Mouse (Mus musculus) heart, embryonic 16.5 days (tissue): ENCODE measurements around the gene Mylk2. TPM values are rescaled to one million over a fixed set of nuclear protein-coding genes. Genes with fewer than 3 reads are reported as not detected.
A peak's percentile ranks its signal among the peaks of the same experiment; 100 is the strongest.

Experiments used
- ATAC-seq: fragments of 200-750 bp; cut with Nextera tagmentation; replicated peaks from 2 replicates; pipeline ENCODE4 v1.8.0; 2017; ENCODE audit warnings: moderate number of reproducible peaks; ENCODE audit not compliant: insufficient read depth, low FRiP score; ENCODE audit errors: extremely low read depth
- H3K27ac ChIP-seq: fragments of 300-500 bp; sonication (generic); 2 replicates; pipeline ENCODE4 v1.5.1; 2014; ENCODE audit warnings: mild to moderate bottlenecking, low read length, control low read depth, moderate library complexity
- H3K27me3 ChIP-seq: fragments of 300-500 bp; sonication (generic); 2 replicates; pipeline ENCODE4 v1.6.1; 2014; ENCODE audit warnings: low read length, mixed read lengths; ENCODE audit not compliant: control insufficient read depth, insufficient read depth
- H3K36me3 ChIP-seq: fragments of 300-500 bp; sonication (generic); 2 replicates; pipeline ENCODE4 v1.6.1; 2014; ENCODE audit not compliant: control insufficient read depth, insufficient read depth
- H3K4me1 ChIP-seq: fragments of 300-500 bp; sonication (generic); 2 replicates; pipeline ENCODE4 v1.6.1; 2014; ENCODE audit warnings: low read length, mixed read lengths; ENCODE audit not compliant: control insufficient read depth, insufficient read depth
- H3K4me2 ChIP-seq: fragments of 300-500 bp; sonication (generic); 2 replicates; pipeline ENCODE4 v1.6.1; 2014; ENCODE audit warnings: low read depth, mild to moderate bottlenecking, control low read depth, low read length
- H3K4me3 ChIP-seq: fragments of 300-500 bp; sonication (generic); 2 replicates; pipeline ENCODE4 v1.5.1; 2014; ENCODE audit warnings: mild to moderate bottlenecking, control low read depth, low read length
- H3K9ac ChIP-seq: fragments of 300-500 bp; sonication (generic); 2 replicates; pipeline ENCODE4 v1.6.1; 2014; ENCODE audit warnings: low read length, control low read depth
- H3K9me3 ChIP-seq: fragments of 300-500 bp; sonication (generic); replicated peaks from 2 replicates; pipeline ENCODE4 v1.6.1; 2016; ENCODE audit warnings: low read length; ENCODE audit not compliant: control insufficient read depth
- WGBS: fragments of 180-500 bp; shearing (Covaris S2); extraction: QIAGEN DNeasy Blood & Tissue Kit; methylation state at CpG from one replicate; pipeline ENCODE4 v1.1.7; 2014; 5-methylcytosine and 5-hydroxymethylcytosine counted together
- polyA plus RNA-seq: library from polyadenylated mRNA; unstranded; fragments of >200 nt; fragmentation: Nextera tagmentation; extraction: Ambion mirVana; gene quantifications from 2 replicates; pipeline ENCODE4 v1.2.1, GENCODE M21; 2015

Gene Mylk2
- polyA plus RNA-seq, 1 experiment from 2014 or later, result 0.32 TPM

DNA sequence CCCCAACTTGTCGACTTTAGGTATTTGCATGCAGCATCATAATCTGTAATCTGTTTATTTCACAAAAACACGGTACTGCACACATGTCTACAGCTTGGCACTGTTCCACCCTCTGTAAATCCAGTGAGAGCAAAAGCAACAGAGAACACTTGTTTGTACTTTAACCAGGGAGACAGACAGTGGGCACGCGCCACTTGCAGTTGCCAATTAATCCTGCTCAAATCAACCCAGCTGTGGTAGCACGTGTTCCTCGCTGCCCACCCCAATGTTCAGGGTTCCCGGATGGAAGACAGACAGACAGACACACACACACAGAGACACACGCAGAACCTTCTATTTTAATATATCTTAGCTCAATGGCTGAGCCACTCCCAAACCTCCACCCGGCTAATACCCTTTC is 15.3 kb upstream of the Mylk2 start:
- no peaks in the 10 kb centered on the region for H3K4me1 ChIP-seq
- 93% methylated on average over 9 of the region's 9 CpGs for WGBS
- ATAC-seq, result no peak
- no peaks in the 10 kb centered on the region for H3K9me3 ChIP-seq
- no peak overlapping the region for H3K4me2 ChIP-seq
- H3K4me3 ChIP-seq, result no peak overlapping the region
- H3K27me3 ChIP-seq, result no peaks in the 10 kb centered on the region
- no peak overlapping the region for H3K9ac ChIP-seq
- no peak overlapping the region for H3K27ac ChIP-seq
- peaks cover 41% of the 10 kb centered on the region for H3K36me3 ChIP-seq

DNA sequence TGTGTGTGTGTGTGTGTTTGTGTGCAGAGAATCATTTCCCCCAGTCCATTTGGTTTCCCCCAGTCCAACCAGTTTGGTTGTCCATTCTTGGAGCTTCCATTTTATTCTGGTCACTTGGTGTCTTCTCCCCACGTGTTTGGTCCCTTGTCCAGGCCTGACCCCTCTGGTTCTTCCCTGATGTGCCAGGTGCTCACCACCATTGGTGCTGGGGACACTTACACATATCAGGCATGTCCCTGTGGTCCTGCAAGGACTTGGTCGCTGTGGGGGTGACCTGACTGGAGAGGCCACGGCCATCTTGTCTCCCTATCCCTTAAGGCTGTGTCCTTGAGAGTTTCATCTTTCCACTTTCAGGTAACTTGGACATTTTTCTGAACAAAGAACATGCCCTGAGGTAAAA is 14.2 kb upstream of the Mylk2 start:
- no peak overlapping the region for H3K4me2 ChIP-seq
- H3K27me3 ChIP-seq, result no peaks in the 10 kb centered on the region
- ATAC-seq, result no peak
- H3K27ac ChIP-seq, result no peak overlapping the region
- peaks cover 33% of the 10 kb centered on the region for H3K36me3 ChIP-seq
- H3K9ac ChIP-seq, result no peak overlapping the region
- H3K4me3 ChIP-seq, result no peak overlapping the region
- H3K9me3 ChIP-seq, result no peaks in the 10 kb centered on the region
- no peaks in the 10 kb centered on the region for H3K4me1 ChIP-seq
- WGBS, result 84% methylated on average over 3 of the region's 3 CpGs

DNA sequence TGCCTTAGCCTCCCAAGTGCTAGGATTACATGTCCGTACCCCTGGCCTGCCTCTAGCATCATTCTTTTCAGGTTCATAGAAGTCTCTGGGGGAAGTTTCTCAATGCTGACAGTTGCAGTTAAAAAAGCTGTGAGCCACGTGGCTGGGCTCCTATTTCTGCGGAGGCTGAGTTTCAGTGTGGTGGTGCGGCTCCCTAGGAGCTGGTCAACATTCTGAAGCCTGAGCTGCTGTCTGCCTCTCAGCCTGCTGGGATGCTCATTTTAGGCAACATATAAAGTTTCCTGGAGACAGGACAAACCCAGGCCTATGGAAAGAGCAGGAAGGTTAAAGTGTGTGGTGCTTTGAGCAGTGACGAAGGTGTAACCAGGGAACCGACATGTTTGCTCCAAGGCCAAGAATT is 12.1 kb upstream of the Mylk2 start:
- H3K9me3 ChIP-seq, result no peaks in the 10 kb centered on the region
- H3K36me3 ChIP-seq, result peaks cover 17% of the 10 kb centered on the region
- no peak overlapping the region for H3K4me3 ChIP-seq
- H3K4me2 ChIP-seq, result no peak overlapping the region
- WGBS, result 74% methylated on average over 6 of the region's 6 CpGs
- H3K27me3 ChIP-seq, result no peaks in the 10 kb centered on the region
- H3K27ac ChIP-seq, result no peak overlapping the region
- H3K9ac ChIP-seq, result no peak overlapping the region
- no peak for ATAC-seq
- H3K4me1 ChIP-seq, result peaks cover under 1% of the 10 kb centered on the region; the same call in 1 of the 2 replicates

DNA sequence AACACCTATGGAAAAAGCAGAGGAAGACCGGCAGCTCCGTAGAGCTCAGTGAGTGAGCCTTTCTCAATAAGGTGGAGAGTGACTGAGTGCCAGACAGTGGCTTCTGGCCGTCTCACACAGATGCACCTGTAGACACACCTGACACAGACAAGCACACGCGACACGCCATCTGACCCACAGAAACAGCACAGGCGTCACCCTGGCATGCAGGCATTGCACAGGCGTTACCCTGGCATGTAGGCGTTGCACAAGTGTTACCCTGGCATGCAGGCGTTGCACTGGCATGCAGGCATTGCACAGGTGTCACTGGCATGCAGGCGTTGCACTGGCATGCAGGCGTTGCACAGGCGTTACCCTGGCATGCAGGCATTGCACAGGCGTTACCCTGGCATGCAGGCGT is 9.9 kb upstream of the Mylk2 start:
- Histone ChIP-seq H3K36me3 (0 out of 2 replicates have a peak, but pooled peaks cover 2% of the 10 kb centered on the region), H3K9me3 (no peaks in the 10 kb centered on the region), H3K27me3 (no peaks in the 10 kb centered on the region), H3K9ac (no peak overlapping the region), H3K4me1 (peaks cover 23% of the 10 kb centered on the region), H3K4me3 (no peak overlapping the region), H3K4me2 (no peak overlapping the region), H3K27ac (no peak overlapping the region)
- no peak for ATAC-seq
- WGBS, result 89% methylated on average over 15 of the region's 15 CpGs

DNA sequence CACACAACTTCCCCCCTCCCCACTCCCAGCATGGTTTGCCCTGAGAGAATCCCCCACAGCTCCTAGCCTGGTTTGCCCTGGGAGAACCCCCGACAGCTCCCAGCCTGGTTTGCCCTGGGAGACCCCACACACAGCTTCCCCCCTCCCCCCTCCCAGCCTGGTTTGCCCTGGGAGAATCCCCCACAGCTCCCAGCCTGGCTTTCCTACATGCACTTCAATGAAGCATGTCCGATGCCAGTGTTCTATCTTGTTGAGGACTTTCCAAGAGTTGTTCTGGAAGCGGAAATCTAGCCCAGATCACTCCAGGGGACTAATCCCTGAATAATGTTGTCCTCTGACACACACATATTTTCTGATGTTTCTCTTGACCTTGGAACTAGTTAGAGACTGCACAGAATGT is 8.5 kb upstream of the Mylk2 start:
- H3K27me3 ChIP-seq, result no peaks in the 10 kb centered on the region
- no peak overlapping the region for H3K4me3 ChIP-seq
- WGBS, result 61% methylated on average over 3 of the region's 3 CpGs
- H3K36me3 ChIP-seq, result 0 out of 2 replicates have a peak, but pooled peaks cover 2% of the 10 kb centered on the region
- no peaks in the 10 kb centered on the region for H3K9me3 ChIP-seq
- H3K4me1 ChIP-seq, result peaks cover 32% of the 10 kb centered on the region
- H3K4me2 ChIP-seq, result no peak overlapping the region
- no peak for ATAC-seq
- H3K9ac ChIP-seq, result no peak overlapping the region
- no peak overlapping the region for H3K27ac ChIP-seq

DNA sequence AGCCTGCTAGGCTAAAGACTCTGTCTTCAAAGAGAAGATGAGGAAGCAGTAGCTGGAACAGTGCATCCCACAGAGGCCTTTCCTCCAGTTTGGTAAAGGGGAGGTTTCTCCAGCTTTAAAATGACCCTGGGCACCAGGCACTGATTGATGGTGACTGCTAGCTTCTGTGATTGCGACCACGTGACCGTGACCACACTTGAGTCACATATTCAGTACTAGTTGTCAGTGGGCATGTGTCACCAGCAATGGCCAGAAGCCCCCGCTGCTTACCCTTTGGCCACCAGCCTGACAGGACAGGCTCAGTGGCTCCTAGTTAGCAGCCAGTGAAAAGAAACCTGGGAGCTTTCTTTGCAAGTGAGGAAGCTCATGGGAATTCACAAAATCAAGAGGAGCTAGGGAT is 7.6 kb upstream of the Mylk2 start:
- 66% methylated on average over 4 of the region's 4 CpGs for WGBS
- no peaks in the 10 kb centered on the region for H3K27me3 ChIP-seq
- no peaks in the 10 kb centered on the region; the same call in 1 of the 2 replicates for H3K9me3 ChIP-seq
- H3K27ac ChIP-seq, result no peak overlapping the region
- no peak overlapping the region for H3K4me2 ChIP-seq
- 0 out of 2 replicates have a peak, but pooled peaks cover 2% of the 10 kb centered on the region for H3K36me3 ChIP-seq
- no peak overlapping the region for H3K9ac ChIP-seq
- H3K4me1 ChIP-seq, result peaks cover 32% of the 10 kb centered on the region
- no peak for ATAC-seq
- no peak overlapping the region for H3K4me3 ChIP-seq

GRCm38 (mm10) chr2:152904127-152904643 is 7.0 kb upstream of the Mylk2 start:
- Histone ChIP-seq H3K36me3 (0 out of 2 replicates have a peak, but pooled peaks cover 2% of the 10 kb centered on the region), H3K27ac (peak overlapping the region; percentile 37), H3K4me2 (no peak overlapping the region), H3K4me3 (no peak overlapping the region), H3K9me3 (no peaks in the 10 kb centered on the region; the same call in 1 of the 2 replicates), H3K4me1 (peaks cover 32% of the 10 kb centered on the region), H3K9ac (no peak overlapping the region), H3K27me3 (no peaks in the 10 kb centered on the region)
- WGBS, result 49% methylated on average over 5 of the region's 5 CpGs
- no peak for ATAC-seq

- ATAC-seq, result peak; percentile 58; the same call in 1 of the 2 replicates
- 28% methylated on average over 11 of the region's 11 CpGs for WGBS
- Histone ChIP-seq H3K4me2 (peak overlapping the region; percentile 35), H3K4me1 (peaks cover 32% of the 10 kb centered on the region), H3K27me3 (no peaks in the 10 kb centered on the region), H3K27ac (peak overlapping the region; percentile 87), H3K4me3 (no peak overlapping the region), H3K36me3 (no peaks in the 10 kb centered on the region), H3K9me3 (no peaks in the 10 kb centered on the region; the same call in 1 of the 2 replicates), H3K9ac (peak overlapping the region; percentile 46)
These were observed 5.9 kb upstream of the Mylk2 start for GRCm38 (mm10) chr2:152905036-152905829.

DNA sequence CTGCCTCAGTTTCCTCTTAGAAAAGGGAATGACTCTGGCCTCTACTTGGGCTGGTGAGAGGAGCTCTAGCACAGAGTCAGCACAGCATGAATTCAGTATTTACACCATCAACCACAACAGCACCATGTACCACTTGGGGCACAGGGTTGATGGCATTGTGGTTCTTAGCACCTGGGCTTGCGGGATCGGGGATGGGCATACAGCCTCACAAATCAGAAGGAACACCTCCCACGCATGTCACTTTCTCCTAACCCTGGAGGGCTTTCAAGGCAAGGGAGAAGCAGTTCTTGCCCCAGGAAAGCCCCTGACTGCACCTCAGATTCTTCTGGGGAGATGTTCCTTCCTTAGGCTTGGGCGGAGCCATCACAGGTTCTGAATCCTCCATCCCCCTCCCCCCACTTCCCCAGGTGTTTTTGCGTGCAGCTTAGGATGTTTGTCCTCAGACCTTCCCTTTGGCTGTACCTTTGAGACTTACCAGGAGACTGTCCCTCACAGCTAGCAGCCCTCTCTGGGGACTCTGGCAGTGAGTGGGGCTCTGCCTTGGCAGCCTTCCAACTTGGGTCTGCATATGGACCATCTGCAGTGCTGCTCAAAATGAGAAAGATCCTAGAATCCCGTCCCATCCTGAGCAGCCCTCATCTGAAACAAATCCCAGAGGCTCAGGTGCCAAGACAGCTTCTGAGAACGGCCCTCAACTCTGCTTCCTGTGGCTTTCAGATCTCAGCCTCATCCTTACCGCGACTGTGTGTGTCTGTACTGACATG is 4.7 kb upstream of the Mylk2 start:
- H3K4me2 ChIP-seq, result no peak overlapping the region
- peaks cover 34% of the 10 kb centered on the region for H3K4me1 ChIP-seq
- H3K36me3 ChIP-seq, result no peaks in the 10 kb centered on the region
- no peak for ATAC-seq
- H3K9ac ChIP-seq, result no peak overlapping the region
- H3K27me3 ChIP-seq, result peaks cover 12% of the 10 kb centered on the region
- 45% methylated on average over 9 of the region's 9 CpGs for WGBS
- H3K27ac ChIP-seq, result no peak overlapping the region; the same call in 1 of the 2 replicates
- H3K4me3 ChIP-seq, result no peak overlapping the region
- no peaks in the 10 kb centered on the region; the same call in 1 of the 2 replicates for H3K9me3 ChIP-seq
